Mouse (Mus musculus) naive thymus-derived CD4-positive, alpha-beta T cell, adult 5 months (primary cell): ENCODE results near the gene Gm6657. TPM values are rescaled to one million over a fixed set of nuclear protein-coding genes. Genes with fewer than 3 reads are reported as not detected.

Experiments
- polyA plus RNA-seq: library from polyadenylated mRNA; unstranded; fragments of 100-300 nt; shearing (Covaris generic); gene quantifications from one replicate; pipeline ENCODE4 v1.2.1, GENCODE M21; 2017

Gm6657 gene
- not detected for polyA plus RNA-seq

GRCm38 (mm10) chr12:78193942-78194341, at the start of gene Gm6657:
Gene Gm6657, plus strand, starts transcription at chr12:78194242.

GRCm38 (mm10) chr12:78225707-78226518, 31.9 kb downstream of the Gm6657 start, which contains the start of gene Gphn:
Gene Gphn, plus strand, starts transcription at chr12:78226379.

Other genes with a start within 250 kb of the Gm6657 start
- 7.3 TPM for gene Gphn, start 32.1 kb downstream of the Gm6657 start, polyA plus RNA-seq